Mouse (Mus musculus) kidney, postnatal 10 days (tissue): ENCODE results near the gene Stard3nl.
"Not testable (repeated sequence)": the region's sequence is repeated elsewhere in the genome, so short reads cannot be mapped to it uniquely, and the experiment has no call there.

Source experiments
- DNase-seq: peaks from one replicate; pipeline ENCODE4 v3.0.0; 2021; ENCODE audit warnings: mixed read lengths

Gene Stard3nl

DNA sequence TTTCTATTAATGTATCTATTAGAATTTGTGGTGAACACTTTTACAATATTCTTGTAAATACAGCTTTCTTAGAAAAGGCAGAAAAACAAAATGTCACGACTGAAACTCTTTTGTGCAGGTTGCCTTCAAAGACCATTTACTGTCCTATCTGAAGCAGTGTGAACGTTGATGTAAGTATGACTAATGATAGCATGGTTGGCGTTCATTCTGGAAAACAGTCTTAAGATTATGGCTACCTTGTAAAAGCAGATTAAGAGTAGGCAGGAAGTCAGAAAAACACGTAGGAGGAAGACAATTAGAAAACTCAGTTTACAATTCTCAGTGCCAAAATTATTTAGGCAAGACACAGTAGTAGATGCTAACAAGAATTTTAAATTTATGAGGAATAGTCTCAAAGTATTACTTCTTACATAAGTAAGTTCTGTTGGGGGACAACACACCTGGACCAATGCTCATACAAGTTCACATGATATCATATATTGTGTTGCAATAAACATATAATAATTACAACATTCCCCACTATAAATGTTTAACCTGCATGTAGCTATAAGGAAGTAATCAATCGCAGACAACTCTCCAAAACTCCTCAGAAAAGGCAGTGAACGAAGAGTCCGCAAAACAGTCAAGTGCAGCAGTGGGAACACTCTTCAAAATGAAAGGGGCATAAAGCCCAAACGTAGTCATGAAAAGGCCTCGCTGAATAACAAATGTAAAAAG lies 14.3 kb downstream of the Stard3nl start:
- no peak for DNase-seq

DNA sequence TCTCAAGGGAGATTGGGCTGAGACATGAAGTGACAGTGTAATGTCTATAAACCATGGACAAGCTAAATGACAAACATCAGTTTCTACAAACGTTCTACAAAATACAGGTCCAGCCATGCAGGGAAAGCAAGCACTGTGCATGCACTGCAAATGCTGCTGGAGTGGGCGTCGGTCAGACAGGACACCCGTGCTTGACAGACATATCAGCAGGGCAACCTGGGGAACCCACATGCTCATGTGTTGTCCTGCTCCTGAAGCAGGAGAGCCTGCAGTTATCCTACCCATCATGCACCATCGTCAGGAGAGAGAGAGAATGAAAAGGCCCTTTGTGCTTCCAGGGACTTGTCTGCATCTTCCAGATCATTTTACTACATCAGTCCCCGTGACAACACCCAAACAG lies 16.3 kb downstream of the Stard3nl start:
- no peak for DNase-seq

DNA sequence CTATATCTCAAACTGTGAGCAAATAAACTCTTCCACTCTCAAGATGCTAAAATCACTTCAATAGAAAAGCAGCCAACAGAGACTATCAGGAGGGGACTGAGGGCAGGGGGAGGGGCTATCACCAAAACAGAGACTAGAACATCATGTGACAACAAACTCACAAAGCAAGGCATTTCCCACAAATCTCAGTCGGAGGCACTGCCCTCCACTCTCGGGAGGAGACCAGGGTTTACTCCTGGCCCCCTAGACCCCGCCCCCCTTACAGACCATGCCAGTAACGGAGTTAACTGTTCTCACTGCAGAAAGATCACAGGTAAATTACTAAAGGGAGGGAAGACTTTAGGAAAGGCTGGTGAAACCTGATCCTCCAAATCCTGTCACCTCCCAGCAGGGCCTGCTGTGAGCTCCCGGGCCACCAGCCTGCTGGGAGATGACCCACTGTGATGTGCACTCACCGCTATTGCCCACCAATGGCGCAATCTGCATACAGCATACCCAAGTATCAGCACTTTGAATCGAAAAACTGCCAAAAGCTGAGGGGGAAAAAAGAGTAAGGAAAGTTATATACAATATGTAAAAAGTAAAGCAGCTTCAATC lies 23.4 kb downstream of the Stard3nl start:
- DNase-seq = no peak

DNA sequence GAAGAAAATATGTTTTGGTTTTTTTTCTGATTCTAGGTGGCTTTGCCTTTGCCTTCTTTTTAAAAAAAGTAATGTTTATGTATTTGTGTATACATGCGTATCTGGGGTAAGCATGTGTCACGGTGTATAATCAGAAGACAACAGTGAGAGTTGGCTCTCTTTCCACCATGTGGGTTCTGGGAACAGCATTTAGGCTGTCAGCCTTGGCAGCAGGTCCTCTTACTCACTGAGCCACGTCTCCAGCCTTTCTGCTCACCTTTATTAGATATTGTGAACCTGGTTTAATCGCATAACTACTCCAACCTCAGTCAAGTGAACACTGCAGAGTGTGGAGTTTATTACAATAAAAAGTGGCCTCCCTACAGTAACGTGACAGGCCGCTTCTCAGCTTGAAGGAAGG lies 26.8 kb downstream of the Stard3nl start:
- no peak for DNase-seq

DNA sequence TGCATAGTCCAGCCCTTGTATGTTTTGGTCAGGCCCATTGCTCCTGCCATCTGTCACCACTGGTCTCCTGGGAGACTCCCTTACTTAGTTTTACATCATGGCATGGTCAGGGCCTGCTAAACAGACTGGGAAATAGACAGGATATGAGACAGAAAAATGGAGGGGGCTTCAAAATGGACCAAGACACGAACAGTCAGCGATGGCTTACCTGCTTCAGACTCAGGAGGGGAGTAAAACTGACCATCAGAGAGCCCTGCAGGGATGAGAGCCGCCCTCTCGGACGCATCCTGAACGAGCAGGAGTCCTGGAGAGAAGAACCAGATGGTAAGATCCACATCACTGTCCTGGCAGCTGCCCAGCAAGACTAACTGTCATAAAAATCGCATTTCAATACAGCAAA lies 28.1 kb downstream of the Stard3nl start:
- no peak for DNase-seq

DNA sequence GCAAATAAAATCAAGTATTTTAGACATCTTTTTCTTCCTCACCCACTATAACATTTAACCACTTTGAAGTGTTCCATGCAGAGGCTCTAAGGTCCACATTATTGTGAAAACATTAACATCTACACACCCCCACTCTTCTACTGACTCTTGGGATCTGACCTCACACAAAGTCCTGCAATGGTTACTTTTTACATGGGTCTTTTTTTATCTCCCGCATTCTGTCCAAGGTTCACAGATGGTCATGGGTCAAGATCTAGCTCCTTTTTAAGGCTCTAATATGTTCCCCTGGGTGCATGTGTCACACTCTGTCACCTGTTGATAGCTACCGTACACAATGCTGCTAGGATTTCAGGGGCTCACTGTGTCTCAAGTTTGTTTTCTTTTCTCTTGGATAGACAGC lies 28.7 kb downstream of the Stard3nl start:
- DNase-seq = no peak

DNA sequence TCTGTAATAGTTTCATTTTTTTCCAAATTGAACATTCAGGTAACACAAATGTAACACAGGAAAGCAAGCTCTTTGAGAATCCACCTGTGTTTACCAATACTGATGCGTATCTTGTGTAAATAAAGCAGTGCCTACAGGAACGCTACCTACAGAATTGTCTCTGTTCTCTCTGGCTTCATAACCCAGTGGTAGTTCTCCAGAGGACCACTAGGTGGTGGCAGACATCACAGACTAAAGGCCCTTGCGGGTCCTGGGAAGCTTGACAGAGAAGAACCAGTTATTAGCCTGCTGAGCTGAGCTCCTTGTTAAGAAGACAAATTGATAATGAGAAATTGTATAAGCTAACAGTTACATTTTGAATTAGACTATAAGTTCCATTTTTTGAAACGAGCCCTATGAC lies 30.0 kb downstream of the Stard3nl start:
- DNase-seq = peak; percentile 79

DNA sequence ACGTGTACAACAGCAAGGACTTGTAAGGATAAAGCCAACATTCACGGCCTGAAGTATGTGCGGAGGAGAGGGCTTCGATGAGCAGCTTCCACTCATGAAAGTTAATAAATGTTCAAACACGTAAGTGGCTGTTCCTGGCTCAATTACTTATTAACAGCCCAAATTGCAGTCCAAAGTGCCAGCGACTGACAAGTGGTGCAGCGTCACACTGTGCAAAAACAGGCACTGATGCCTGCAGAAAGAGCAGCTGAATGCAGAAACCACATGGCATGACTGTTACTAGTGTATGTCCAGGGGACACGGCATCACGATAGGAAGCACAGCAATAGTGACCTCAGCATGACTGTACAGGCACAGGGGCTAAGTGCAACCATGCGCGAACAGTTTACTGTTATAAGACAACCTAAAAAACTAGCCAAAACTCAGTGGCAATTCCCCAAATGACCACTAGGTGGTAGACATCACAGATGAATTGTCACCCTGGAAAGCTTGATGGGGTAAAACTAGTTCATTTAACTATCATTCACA lies 31.3 kb downstream of the Stard3nl start:
- DNase-seq = peak; percentile 74

DNA sequence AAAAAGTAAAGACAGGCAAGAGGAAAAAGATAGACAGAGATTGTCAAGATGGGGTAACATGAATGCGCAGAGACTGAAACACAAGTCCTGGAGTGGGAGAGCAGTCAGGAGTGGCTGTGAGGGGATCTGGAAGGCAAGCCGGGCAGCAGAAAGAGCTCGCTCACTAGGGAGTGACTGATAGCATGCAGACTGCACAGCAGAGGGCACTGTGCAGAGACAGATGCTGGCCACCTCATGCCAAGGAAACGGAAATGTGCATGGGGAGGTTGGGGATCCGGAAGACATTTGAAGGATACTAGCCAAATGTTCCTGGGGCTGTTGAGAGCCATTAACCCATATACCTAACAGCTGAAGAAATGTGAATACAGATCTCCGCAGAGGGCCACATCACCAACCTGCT lies 33.2 kb downstream of the Stard3nl start:
- DNase-seq = no peak

DNA sequence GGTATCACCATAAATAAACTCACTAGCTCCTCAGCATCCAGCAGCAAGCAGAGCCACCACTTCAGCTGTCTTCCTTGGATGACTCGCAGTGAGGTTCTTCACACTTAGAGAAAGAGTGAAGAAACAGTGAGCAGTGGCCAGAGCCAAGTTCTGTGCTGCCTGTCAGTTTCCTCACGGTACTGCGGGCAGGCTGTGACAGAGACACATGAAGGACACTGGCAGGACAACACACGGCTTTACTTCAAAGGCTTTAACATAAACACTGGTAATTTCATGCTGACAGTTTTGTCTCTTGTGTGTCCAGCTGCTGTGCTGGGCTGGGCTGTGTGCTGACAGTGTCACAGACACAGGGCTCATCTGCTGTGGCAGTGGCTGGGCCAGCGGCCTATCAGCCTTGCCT lies 37.6 kb downstream of the Stard3nl start:
- no peak for DNase-seq

DNA sequence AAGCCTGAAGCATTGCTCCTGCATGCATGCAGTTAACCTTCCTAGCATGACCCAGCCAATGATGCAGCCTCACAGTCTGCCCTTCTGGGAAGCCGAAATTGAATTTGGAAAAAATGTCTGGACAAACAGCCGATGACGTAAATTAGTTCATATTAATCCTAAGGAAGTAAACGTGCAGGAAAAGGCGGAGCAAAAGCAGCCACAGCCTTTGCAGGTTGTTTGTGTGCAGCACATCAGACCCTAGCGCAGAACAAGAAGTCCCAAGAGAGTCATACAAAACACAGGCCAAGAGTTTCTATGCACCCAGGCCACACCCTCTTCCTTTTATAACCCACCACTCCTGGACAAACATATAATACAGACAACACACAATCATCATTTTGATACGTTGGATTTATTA lies 38.3 kb downstream of the Stard3nl start:
- no peak for DNase-seq

DNA sequence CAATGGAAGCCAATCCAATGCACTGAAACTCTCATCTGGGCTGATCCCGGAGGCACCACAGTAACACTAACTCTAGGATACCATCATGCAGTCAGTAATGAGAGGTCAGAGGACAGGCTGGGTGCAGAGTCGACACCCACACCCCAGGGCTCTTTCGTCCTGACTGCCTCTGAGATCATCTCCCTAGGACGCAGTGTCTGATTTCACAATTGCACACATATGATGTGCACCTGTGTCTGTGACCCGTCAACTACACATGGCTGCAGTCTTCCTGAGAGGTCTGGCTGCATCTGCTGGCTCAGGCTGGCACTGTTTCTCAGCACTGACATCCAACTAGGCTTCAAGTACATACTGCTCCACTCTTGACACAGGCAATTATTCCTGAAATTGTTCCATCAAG lies 38.9 kb downstream of the Stard3nl start:
- no peak for DNase-seq

DNA sequence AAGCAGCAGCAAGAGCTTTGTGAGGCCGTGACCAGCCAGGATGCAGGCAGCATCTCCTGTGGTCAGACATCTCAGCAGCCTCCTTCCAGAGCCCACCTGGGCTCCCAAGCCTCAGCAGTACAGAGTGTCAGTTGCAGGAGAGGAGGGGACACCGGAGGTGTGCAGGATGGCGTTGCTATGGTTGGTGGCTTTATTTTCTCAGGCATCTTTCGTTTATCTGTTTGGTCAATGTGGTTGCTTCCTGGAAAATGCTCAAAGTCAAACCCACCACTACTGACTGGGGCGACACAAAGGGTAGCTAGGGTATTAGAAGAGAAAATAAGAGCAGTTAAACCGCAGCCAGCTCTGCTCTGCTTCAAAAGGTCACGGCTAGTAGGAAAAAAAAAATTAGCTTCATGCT lies 39.5 kb downstream of the Stard3nl start:
- DNase-seq = no peak

DNA sequence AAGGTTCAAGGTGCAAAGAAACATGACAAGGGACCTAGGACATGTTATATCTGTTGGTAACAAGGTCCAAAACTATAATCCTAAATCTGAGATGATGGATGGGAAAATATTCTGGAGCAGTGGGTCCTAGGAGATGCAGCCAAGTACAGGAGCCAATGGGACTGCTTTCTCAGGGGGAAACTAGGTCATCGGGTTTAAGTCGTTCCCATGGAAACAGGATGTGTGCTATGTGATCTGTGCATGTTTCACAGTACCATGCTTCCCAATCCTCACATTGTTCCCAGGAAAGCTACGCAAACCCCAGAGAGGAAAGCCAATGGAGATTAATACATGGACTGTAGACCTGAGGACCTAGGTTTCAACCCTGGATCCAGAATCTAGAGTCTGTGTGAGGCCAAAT lies 42.8 kb downstream of the Stard3nl start:
- no peak for DNase-seq

DNA sequence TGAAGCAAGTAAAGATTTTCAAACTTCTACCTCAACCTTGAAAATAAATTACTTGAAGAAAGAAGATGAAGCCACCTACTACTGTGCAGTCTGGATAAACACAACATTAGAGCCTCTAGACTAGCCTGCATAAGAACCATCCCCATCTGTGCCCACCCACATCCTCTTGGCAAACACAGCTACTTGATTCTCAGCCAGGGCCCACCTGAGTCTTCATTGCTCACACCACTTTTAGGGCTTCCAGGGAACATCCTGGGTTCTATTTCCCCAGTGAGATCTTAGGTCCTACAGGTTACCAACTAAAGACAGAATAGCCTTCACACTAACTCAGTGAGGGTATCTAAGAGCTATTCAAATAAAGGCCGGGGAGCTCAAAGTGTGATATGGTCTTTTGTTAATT lies 55.2 kb downstream of the Stard3nl start:
- not testable (repeated sequence) for DNase-seq

DNA sequence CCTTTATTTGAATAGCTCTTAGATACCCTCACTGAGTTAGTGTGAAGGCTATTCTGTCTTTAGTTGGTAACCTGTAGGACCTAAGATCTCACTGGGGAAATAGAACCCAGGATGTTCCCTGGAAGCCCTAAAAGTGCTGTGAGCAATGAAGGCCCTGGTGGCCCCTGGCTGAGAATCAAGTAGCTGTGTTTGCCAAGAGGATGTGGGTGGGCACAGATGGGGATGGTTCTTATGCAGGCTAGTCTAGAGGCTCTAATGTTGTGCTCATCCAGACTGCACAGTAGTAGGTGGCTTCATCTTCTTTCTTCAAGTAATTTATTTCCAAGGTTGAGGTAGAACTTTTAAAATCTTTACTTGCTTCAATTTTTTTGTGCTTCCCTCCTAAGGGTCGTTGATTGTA lies 59.3 kb downstream of the Stard3nl start:
- not testable (repeated sequence) for DNase-seq
